Mouse (Mus musculus): ENCODE measurements around the gene Pbx1.

- TF ChIP-seq POLR2A (IDR thresholded peaks at IDR 0.05; ENCODE audit: low read depth, low read length) (no peak), CTCF (conservative IDR thresholded peaks at IDR 0.05; ENCODE audit: insufficient read depth, insufficient read length, low read depth, low read length) (no peak)
Measured at GRCm38 (mm10) chr1:168133696-168134095, 298.4 kb downstream of the Pbx1 start.
